Mouse (Mus musculus): Measurements from ENCODE around the gene 6820408C15Rik.

- TF ChIP-seq USF1 (IDR thresholded peaks at IDR 0.05; ENCODE audit: low read depth) (no peak), POLR2A (IDR thresholded peaks at IDR 0.05; ENCODE audit: insufficient read length, low read depth) (no peak), REST (IDR thresholded peaks at IDR 0.05; ENCODE audit: insufficient read depth, insufficient read length) (no peak), TCF12 (IDR thresholded peaks at IDR 0.05; ENCODE audit: insufficient read depth, poor library complexity, severe bottlenecking) (no peak), MYOG (IDR thresholded peaks at IDR 0.05; ENCODE audit: control insufficient read depth in 1 of 3, insufficient read depth in 1 of 3, insufficient read length in 2 of 3, low read depth in 2 of 3) (no peak), E2F4 (IDR thresholded peaks at IDR 0.05; ENCODE audit: insufficient read depth) (no peak)
These were observed 31.2 kb upstream of the 6820408C15Rik start for GRCm38 (mm10) chr2:152384191-152384590.

Measured in myocyte (in vitro differentiated cells).